Mouse (Mus musculus) T-helper 17 cell (primary cell): Measurements from ENCODE around the gene Hspa12a.

ENCODE experiments used
- in situ Hi-C, 2 experiments: fragments of 300-600 bp; cut with MboI, MseI; formaldehyde crosslinking; loops; 1 replicate in 1 of 2; 2 replicates in 1 of 2; pipeline ENCODE4 v1.15.1; 2025; ENCODE audit warnings: high pct_unique_total_duplicates in 2 of 2

The Hspa12a gene

DNA sequence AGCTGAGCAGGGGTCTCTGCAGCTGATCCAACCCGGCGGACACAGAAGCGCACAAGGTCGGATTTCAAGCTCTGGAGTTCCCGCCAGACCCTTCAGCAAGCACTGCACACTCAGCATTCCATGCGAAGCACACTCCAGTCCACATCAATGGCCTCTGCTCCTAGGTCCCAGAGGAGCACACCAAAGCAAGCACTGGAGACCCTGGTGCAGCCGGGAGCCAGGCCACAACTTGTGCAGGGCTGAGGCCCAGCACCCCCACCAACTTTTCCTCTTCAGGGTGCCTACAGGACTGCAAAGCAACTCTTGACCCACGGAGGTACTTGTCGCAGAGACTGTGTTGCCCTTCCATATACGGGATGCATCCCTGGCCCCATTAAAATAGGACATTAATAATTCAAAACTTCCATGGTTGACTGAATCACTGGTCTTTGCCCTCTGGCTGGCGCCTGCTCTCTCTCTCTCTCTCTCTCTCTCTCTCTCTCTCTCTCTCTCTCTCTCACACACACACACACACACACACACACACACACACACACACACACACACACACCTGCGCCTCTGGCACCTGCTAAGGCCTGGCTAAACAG, 82.2 kb downstream of the Hspa12a start:
- in situ Hi-C loops = loop anchor here in 1 of 2 experiments (10.0 kb wide), 1 partner anchor 1554 kb away; no protein-coding TSS in a partner anchor

- in situ Hi-C loops = loop anchor here in 1 of 2 experiments (10.0 kb wide), 1 partner anchor 1554 kb away; no protein-coding TSS in a partner anchor
Observed at GRCm38 (mm10) chr19:58860255-58861173, 82.9 kb downstream of the Hspa12a start.

- in situ Hi-C loops = loop anchor here (5.0 to 10.0 kb wide), 2 partner anchors 62 to 1555 kb away; no protein-coding TSS in a partner anchor
Observed at GRCm38 (mm10) chr19:58859831-58860254, 83.6 kb downstream of the Hspa12a start.

GRCm38 (mm10) chr19:58859357-58859756, 84.1 kb downstream of the Hspa12a start:
- in situ Hi-C loops = loop anchor here in 1 of 2 experiments (5.0 kb wide), 1 partner anchor 63 kb away; no protein-coding TSS in a partner anchor

DNA sequence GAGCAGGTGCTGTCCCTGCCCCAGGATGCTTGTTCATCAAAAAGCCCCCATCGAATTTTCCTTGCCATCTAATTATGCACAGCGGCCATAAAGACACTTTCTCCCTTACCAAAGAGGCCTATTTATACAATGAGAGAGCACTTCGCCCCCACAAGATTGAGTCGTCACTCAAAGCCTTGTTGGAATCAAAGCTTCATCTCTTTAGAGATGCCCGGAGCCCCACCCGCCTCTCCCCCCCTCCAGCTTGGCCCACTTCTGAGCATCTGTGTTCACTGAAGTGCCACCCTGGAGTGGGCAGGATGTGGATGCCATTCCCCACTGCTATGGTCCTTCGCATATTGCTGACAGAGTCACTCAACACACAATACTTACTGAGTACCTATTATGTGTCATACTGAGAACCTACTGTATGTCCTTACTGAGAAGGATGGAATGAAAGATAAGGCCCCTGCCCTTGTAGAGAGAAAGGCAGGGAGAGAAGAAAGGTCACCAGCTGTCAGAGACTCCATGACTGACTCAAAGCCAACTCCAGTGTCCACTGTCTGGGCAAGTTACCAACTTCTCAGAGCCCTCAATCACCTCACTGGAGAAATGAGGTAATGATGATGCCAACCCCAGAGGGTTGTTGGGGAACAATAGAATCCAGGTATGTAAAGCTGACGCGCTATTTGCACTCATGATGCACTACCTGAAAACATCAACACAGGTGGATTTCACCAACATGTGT, 87.2 kb downstream of the Hspa12a start:
- in situ Hi-C loops = loop anchor here in 1 of 2 experiments (5.0 kb wide), 1 partner anchor 66 kb away; no protein-coding TSS in a partner anchor

- in situ Hi-C loops = loop anchor here in 1 of 2 experiments (5.0 kb wide), 1 partner anchor 67 kb away; no protein-coding TSS in a partner anchor
Observed at GRCm38 (mm10) chr19:58854899-58855298, 88.6 kb downstream of the Hspa12a start.

DNA sequence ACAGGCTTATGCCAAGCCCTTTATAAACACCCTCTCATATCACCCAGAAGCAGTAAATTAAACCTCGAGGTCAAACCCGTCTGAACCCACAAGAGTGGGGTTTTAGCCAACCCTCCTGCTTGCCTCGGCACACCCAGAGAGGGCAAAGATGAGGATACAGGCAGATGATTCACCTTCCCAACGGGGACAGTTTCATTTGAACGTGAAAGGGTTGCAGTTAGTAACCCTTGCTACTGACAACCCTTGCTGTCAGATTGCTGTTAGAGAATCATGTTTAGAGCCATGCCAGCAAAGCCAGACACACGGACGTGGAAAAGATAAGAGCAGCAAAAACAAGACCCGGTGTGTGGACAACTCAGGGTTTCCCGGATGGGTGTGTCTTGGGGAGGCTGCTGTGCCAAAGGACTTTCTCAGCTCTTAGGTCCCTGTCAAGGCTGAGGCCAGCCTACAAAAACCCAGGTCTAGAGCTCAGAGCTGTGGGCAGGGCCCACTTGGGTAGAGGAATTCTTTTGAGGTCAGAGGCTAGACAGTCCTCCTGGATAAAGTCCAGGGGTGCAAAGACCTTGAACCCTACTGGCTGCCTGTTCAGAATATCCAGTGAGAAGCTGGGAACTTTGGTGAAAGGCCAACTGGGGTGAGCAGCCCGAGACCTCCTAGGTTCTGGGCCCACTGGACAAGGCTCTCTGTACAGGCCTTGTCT, 90.3 kb downstream of the Hspa12a start:
- in situ Hi-C loops = no loop called here

DNA sequence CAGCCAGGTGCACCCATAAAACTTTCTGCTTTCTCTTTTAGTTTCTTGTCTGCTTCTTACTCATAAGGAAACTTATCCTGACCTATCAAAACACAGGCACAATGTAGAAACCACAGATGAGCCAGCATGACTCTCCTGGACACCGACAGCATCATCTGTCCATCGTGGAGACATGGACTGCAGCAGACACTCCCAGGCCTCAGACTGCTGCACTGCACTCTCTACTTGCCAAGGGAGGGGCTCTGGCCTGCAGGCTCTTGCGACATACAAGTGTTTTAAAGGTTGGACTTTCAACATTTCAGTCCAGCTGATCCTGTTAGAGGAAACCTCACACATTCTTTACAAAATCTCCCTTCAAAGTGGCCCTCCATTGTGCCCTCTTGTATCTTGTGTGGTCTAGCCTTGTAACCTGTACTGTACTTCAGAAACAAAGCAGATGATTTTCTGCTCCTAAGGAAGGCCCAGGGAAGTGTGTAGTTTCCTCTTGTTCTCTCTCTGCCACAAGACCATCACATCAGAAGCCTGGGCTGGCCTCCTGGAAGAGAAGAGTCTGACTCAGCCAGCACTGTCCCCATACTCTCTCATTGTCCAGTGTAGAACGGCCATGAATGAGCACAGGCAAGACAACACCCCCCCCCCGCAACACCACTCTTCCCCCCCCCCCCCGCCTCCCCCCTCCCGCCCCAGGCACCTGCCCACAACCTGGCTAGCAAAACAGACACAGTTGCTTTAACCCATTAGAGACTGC, 92.6 kb downstream of the Hspa12a start:
- in situ Hi-C loops = no loop called here

GRCm38 (mm10) chr19:58849333-58850131, 93.9 kb downstream of the Hspa12a start:
- in situ Hi-C loops = no loop called here

DNA sequence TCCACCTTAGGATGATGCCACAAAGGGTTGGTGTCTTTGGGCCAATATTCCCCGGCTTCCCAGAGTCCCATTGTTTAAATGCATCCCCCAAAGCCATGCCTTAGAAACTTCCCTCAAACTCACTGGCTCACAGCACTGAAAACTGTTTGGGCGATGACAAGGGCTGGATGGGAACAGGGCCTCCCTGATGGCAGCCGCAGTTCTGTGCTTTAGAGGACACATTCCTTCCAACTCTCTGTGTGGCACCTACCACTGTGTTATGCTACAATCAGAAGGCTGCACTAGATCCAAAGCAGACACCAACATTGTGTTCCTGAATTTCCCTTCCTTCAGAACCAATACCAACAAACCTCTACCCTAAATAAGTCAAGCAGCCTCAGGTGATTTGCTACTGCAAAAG, 99.8 kb downstream of the Hspa12a start:
- in situ Hi-C loops = no loop called here

DNA sequence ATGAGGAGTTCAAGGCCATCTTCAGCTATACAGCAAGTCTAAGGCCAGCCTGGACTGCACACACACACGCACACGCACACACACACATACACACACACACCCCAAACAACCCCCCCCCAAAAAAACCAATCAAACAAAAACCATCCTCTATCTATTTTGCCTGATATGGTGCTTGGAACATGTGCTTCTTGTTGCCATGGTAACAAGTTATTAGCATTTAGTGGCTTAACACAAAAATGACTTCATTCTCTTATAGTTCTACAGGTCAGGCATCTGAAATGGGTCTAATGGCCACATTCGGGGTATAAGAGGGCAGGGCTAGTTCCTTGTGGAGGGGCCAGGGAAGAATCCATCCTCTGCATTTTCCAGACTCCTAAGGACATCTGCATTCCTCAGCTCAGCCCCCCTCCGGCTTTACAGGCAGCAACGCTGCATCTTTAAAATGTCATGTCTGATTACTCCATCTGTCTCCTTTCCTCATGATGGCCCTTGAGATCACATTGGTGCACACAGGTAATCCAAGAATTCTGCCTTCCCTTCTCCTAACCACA, 102.7 kb downstream of the Hspa12a start:
- in situ Hi-C loops = no loop called here

DNA sequence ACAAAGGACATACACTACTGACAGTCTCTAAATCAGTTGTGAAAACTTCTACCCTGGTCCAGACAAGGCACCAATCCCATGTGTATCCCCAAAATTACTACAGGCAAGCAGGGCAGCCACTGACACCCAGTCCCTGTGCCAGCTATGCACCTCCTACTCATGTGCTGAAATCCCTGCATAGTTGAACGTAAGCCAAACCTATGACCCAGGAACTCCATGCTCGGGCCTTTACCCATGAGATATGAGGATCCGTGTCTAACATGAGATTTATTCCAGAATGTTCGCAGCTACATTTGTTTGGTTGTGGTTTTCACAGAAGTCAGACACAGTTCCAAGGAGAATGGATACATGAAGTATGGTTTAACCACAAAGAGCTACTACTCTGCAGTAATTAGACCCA, 103.6 kb downstream of the Hspa12a start:
- in situ Hi-C loops = no loop called here

DNA sequence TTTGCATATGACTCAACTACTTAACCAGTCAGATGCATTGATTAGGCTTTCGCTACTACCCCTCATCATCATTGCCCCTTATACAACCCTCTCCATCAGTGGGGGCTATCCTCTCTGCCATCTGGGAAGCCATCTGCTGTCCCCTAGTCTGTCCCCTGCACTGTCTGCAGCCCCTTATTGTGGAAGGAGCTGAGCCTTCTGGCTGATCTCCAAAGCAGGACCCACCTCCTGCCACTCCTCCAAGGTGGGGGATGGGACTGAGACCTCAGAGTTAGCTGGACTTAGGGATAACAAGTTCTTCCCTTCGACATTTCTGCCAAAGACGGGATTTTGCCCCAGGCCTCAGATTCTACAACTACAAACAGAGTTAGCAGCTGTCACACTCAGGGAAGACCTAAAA, 104.1 kb downstream of the Hspa12a start:
- in situ Hi-C loops = no loop called here

DNA sequence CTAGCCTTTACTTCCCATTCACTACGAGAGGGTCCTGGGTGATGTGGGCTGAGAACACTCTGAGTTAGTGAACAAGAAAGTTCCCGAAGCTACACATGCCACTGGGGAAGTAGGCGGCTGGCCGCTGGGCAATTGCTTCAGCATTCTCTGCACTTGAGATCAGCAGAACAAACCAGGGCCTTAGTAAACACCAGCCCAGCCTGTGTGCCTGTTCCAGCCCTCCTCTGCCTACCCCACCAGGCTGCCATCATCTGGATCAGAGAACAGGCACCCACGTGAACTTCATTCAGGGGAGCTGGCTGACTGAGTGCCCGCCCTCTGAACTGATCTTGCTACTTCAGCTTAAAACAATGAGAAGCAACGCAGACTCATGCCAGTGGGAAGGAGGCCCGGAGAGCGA, 104.7 kb downstream of the Hspa12a start:
- in situ Hi-C loops = no loop called here

DNA sequence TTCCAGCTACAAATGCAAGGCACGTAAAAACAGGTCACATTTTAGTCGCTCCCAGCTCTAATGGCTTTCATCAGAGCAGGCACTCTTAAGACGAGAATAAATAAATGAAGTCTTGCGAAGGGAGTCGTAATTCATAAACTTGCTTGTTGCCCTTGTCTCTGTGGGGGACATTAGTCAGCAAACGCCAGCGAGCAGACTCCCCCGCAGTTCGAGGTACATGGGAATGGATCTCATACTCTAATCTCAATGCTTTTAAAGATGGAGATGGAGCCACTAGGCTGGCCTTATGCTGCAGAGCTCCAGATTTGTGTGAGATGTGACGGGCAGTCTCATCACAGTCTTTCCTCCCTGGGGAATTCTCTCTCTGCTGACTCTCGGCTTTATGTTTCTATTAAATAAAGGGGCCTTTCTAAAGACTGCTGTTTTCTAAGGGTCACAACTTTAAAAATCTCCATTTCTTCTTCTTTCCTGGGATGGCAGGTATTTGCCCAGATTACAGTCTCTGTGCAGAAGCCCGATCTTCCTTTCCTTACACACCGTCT, 109.7 kb downstream of the Hspa12a start:
- in situ Hi-C loops = no loop called here

GRCm38 (mm10) chr19:58832988-58833387, 110.5 kb downstream of the Hspa12a start:
- in situ Hi-C loops = no loop called here

- in situ Hi-C loops = no loop called here
Observed at GRCm38 (mm10) chr19:58831280-58831922, 112.1 kb downstream of the Hspa12a start.

GRCm38 (mm10) chr19:58830182-58830581, 113.3 kb downstream of the Hspa12a start:
- in situ Hi-C loops = no loop called here
